Mouse (Mus musculus) MEL (cell line): ENCODE data around the gene Prrxl1.

Source experiments
- CTCF ChIP-seq, 3 experiments: IDR thresholded peaks in 2 of 3; conservative IDR thresholded peaks in 1 of 3; 2 replicates each; pipeline ENCODE4 v1.5.1; 2011 to 2012; ENCODE audit warnings: low read length in 3 of 3, low read depth in 2 of 3, mild to moderate bottlenecking in 2 of 3, improper control_type of control experiment in 1 of 3, inconsistent platforms in 1 of 3, mixed read lengths in 1 of 3, moderate library complexity in 1 of 3; ENCODE audit not compliant: control insufficient read depth in 1 of 3, insufficient read depth in 1 of 3, poor library complexity in 1 of 3, severe bottlenecking in 1 of 3
- GATA1 ChIP-seq: IDR thresholded peaks from 2 replicates; pipeline ENCODE4 v1.6.1; 2011; ENCODE audit warnings: low read depth, low read length, improper control_type of control experiment
- HCFC1 ChIP-seq: IDR thresholded peaks from 2 replicates; pipeline ENCODE4 v1.6.1; 2012; ENCODE audit warnings: low read depth, mild to moderate bottlenecking, inconsistent platforms, low read length, improper control_type of control experiment, moderate library complexity
- MAFK ChIP-seq: IDR thresholded peaks from 2 replicates; pipeline ENCODE4 v1.6.1; 2011; ENCODE audit warnings: low read depth, mild to moderate bottlenecking, low read length, improper control_type of control experiment, borderline replicate concordance
- POLR2A ChIP-seq, 2 experiments: IDR thresholded peaks; 2 replicates each; pipeline ENCODE4 v1.6.1; 2011 to 2012; ENCODE audit warnings: low read length in 2 of 2, mild to moderate bottlenecking in 2 of 2, control low read depth in 1 of 2, improper control_type of control experiment in 1 of 2, low read depth in 1 of 2, moderate library complexity in 1 of 2; ENCODE audit not compliant: control insufficient read depth in 1 of 2, insufficient read depth in 1 of 2, poor library complexity in 1 of 2
- TBP ChIP-seq: IDR thresholded peaks from 2 replicates; pipeline ENCODE4 v1.8.0; 2011; ENCODE audit warnings: low read depth, low read length, improper control_type of control experiment
- USF1 ChIP-seq: IDR thresholded peaks from 2 replicates; pipeline ENCODE4 v1.6.1; 2014; ENCODE audit warnings: low read depth, mild to moderate bottlenecking, inconsistent platforms, low read length, improper control_type of control experiment, moderate library complexity

- TF ChIP-seq HCFC1 = no peak
- TF ChIP-seq MAFK = no peak
- TF ChIP-seq GATA1 = no peak
- TF ChIP-seq CTCF (IDR thresholded peaks at IDR 0.05 in 2 of 3, conservative IDR thresholded peaks at IDR 0.05 in 1 of 3; ENCODE audit: control insufficient read depth in 1 of 3, insufficient read depth in 1 of 3, low read depth in 2 of 3, low read length in 3 of 3, poor library complexity in 1 of 3, severe bottlenecking in 1 of 3) = no peak
- TF ChIP-seq POLR2A (IDR thresholded peaks at IDR 0.05; ENCODE audit: control insufficient read depth in 1 of 2, insufficient read depth in 1 of 2, low read depth in 1 of 2, low read length in 2 of 2, poor library complexity in 1 of 2) = no peak
- TF ChIP-seq TBP = no peak
- no peak for TF ChIP-seq USF1
Observed at GRCm38 (mm10) chr14:32695906-32696305, 96.7 kb downstream of the Prrxl1 start.
